Mouse (Mus musculus): ENCODE measurements at regions not wholly inside any gene's neighbourhood (a gene's known extent, or its start where the extent isn't known, plus 50 kb on each side); places are given as distances from the start of the nearest gene placed in this dataset.

DNA sequence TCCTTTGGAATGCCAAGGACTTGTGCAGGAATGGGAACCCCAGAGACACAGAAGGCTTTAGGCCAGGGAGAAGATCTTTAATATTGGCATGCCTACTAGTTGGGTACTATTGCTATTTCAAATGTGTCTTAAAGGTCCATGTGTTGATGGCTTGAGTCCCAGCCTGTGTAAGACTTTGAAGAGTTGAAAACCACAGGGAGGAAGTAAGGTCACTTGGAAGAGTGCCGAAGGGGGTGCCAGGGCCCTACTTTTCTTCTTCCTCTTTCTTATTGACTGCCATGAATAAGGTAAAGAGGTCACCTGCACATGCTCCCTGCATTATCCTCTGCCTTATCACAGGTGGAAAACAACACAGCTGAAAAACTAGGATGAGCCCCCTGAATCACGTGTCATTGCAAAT lies 56.1 kb upstream of the Nrp1 start:
- no peak for DNase-seq (ENCODE audit: low spot score)

All from MN1 (cell line).